Mouse (Mus musculus) ES-Bruce4 (cell line): ENCODE measurements around the gene Rpl18.

Experiments
- CTCF ChIP-seq: IDR thresholded peaks from one replicate; pipeline ENCODE4 v1.8.1; 2011; ENCODE audit warnings: low read depth, low read length
- EP300 ChIP-seq: IDR thresholded peaks from 2 replicates; pipeline ENCODE4 v1.6.1; 2011; ENCODE audit warnings: low read depth, low read length; ENCODE audit not compliant: insufficient read depth
- POLR2A ChIP-seq: IDR thresholded peaks from one replicate; pipeline ENCODE4 v1.8.1; 2011; ENCODE audit warnings: low read length; ENCODE audit not compliant: insufficient read depth

- TF ChIP-seq POLR2A (no peak), CTCF (no peak), EP300 (no peak)
Observed at GRCm38 (mm10) chr7:45716460-45716857, 1.2 kb downstream of the Rpl18 start.
